Mouse (Mus musculus) hindbrain, embryonic 10.5 days (tissue): ENCODE data around the gene Slc8a3. TPM values are rescaled to one million over a fixed set of nuclear protein-coding genes. Genes with fewer than 3 reads are reported as not detected.
"Not testable (repeated sequence)": the region's sequence is repeated elsewhere in the genome, so short reads cannot be mapped to it uniquely, and the experiment has no call there.

Experiments
- DNase-seq: peaks from one replicate; pipeline ENCODE4 v3.0.0-alpha.2; 2017; ENCODE audit warnings: low spot score
- H3K27ac ChIP-seq: fragments of 300-500 bp; sonication (generic); 2 replicates; pipeline ENCODE4 v1.5.1; 2016; ENCODE audit warnings: mild to moderate bottlenecking, moderate library complexity
- H3K27me3 ChIP-seq: fragments of 300-500 bp; sonication (generic); 2 replicates; pipeline ENCODE4 v1.6.1; 2016; ENCODE audit warnings: mild to moderate bottlenecking; ENCODE audit not compliant: poor library complexity, insufficient read depth, severe bottlenecking
- H3K36me3 ChIP-seq: fragments of 300-500 bp; sonication (generic); 2 replicates; pipeline ENCODE4 v1.6.1; 2016; ENCODE audit warnings: mild to moderate bottlenecking, moderate library complexity
- H3K4me1 ChIP-seq: fragments of 300-500 bp; sonication (generic); replicated peaks from 2 replicates; pipeline ENCODE4 v1.6.1; 2016; ENCODE audit warnings: mild to moderate bottlenecking
- H3K4me3 ChIP-seq: fragments of 300-500 bp; sonication (generic); 2 replicates; pipeline ENCODE4 v1.5.1; 2016; ENCODE audit warnings: mild to moderate bottlenecking, moderate library complexity
- H3K9me3 ChIP-seq: fragments of 300-500 bp; sonication (generic); 2 replicates; pipeline ENCODE4 v1.6.1; 2016; ENCODE audit warnings: mild to moderate bottlenecking, moderate library complexity
- WGBS: fragments of 180-500 bp; shearing (Covaris S2); methylation state at CpG from one replicate; pipeline ENCODE4 v1.1.7; 2016; 5-methylcytosine and 5-hydroxymethylcytosine counted together
- polyA plus RNA-seq: library from polyadenylated mRNA; unstranded; fragments of >200 nt; fragmentation: Nextera tagmentation; extraction: Ambion mirVana; gene quantifications from 2 replicates; pipeline ENCODE4 v1.2.1, GENCODE M21; 2016

Gene Slc8a3
- 1.3 and 2.3 TPM in 2 replicates for polyA plus RNA-seq

GRCm38 (mm10) chr12:81332875-81333421 lies at the start of gene Slc8a3:
Slc8a3 (minus strand) TSS chr12:81333180.
- peaks cover 31% of the 10 kb centered on the region for H3K4me1 ChIP-seq
- under 1% methylated on average over 47 of the region's 47 CpGs for WGBS
- H3K27me3 ChIP-seq = peaks cover 47% of the 10 kb centered on the region

GRCm38 (mm10) chr12:81379364-81379763 lies 46.4 kb upstream of the Slc8a3 start, which contains the start of gene Gm4787:
Gm4787 (minus strand) TSS chr12:81379464.
- not testable (repeated sequence) for H3K27me3 ChIP-seq, DNase-seq, H3K4me3 ChIP-seq, H3K4me1 ChIP-seq, H3K36me3 ChIP-seq, H3K27ac ChIP-seq, H3K9me3 ChIP-seq
- 73% methylated on average over 1 of the region's 1 CpGs for WGBS

More at GRCm38 (mm10) chr12:81332875-81333421, at the start of gene Slc8a3:
- Histone ChIP-seq H3K36me3 (no peaks in the 10 kb centered on the region), H3K27ac (peak within 1 kb of the TSS; percentile 85), H3K9me3 (no peaks in the 10 kb centered on the region), H3K4me3 (peak within 1 kb of the TSS; percentile 76)
- DNase-seq = peak; percentile 70

- Histone ChIP-seq H3K4me1 (peaks cover 31% of the 10 kb centered on the region), H3K4me3 (peak overlapping the region; percentile 76; the same call in 1 of the 2 replicates), H3K36me3 (no peaks in the 10 kb centered on the region), H3K9me3 (no peaks in the 10 kb centered on the region), H3K27me3 (peaks cover 47% of the 10 kb centered on the region), H3K27ac (no peak overlapping the region)
- WGBS = 76% methylated on average over 5 of the region's 5 CpGs
- DNase-seq = no peak
Measured at GRCm38 (mm10) chr12:81333841-81334240, 861 bp upstream of the Slc8a3 start.

GRCm38 (mm10) chr12:81331937-81332874 lies 774 bp downstream of the Slc8a3 start:
- Histone ChIP-seq H3K27me3 (peaks cover 47% of the 10 kb centered on the region), H3K4me1 (peaks cover 31% of the 10 kb centered on the region), H3K27ac (peak overlapping the region; percentile 85), H3K9me3 (no peaks in the 10 kb centered on the region), H3K36me3 (no peaks in the 10 kb centered on the region), H3K4me3 (peak overlapping the region; percentile 76)
- under 1% methylated on average over 50 of the region's 54 CpGs for WGBS
- DNase-seq = peak; percentile 71

- H3K27ac ChIP-seq = peak overlapping the region; percentile 85; the same call in 1 of the 2 replicates
- DNase-seq = no peak
Measured at GRCm38 (mm10) chr12:81331046-81331638, 1.8 kb downstream of the Slc8a3 start.

GRCm38 (mm10) chr12:81324991-81325390 lies 8.0 kb downstream of the Slc8a3 start:
- peaks cover 14% of the 10 kb centered on the region for H3K4me1 ChIP-seq
- no peak overlapping the region for H3K4me3 ChIP-seq
- peaks cover 5% of the 10 kb centered on the region; the same call in 1 of the 2 replicates for H3K27me3 ChIP-seq
- H3K36me3 ChIP-seq = no peaks in the 10 kb centered on the region
- no peaks in the 10 kb centered on the region for H3K9me3 ChIP-seq
- 82% methylated on average over 3 of the region's 3 CpGs for WGBS
- no peak overlapping the region for H3K27ac ChIP-seq
- no peak for DNase-seq

More at GRCm38 (mm10) chr12:81331046-81331638, 1.8 kb downstream of the Slc8a3 start:
- H3K9me3 ChIP-seq = no peaks in the 10 kb centered on the region
- H3K36me3 ChIP-seq = no peaks in the 10 kb centered on the region
- 44% methylated on average over 5 of the region's 5 CpGs for WGBS
- H3K4me3 ChIP-seq = peak overlapping the region; percentile 76; the same call in 1 of the 2 replicates
- peaks cover 31% of the 10 kb centered on the region for H3K4me1 ChIP-seq
- H3K27me3 ChIP-seq = peaks cover 47% of the 10 kb centered on the region

- no peak for DNase-seq
- H3K4me1 ChIP-seq = peaks cover 15% of the 10 kb centered on the region
Measured at GRCm38 (mm10) chr12:81324116-81324515, 8.9 kb downstream of the Slc8a3 start.

GRCm38 (mm10) chr12:81321021-81321420 lies 12.0 kb downstream of the Slc8a3 start:
- Histone ChIP-seq H3K27me3 (no peaks in the 10 kb centered on the region), H3K9me3 (no peaks in the 10 kb centered on the region), H3K27ac (peak overlapping the region; percentile 5), H3K4me1 (peaks cover 26% of the 10 kb centered on the region), H3K4me3 (no peak overlapping the region), H3K36me3 (no peaks in the 10 kb centered on the region)
- WGBS = 83% methylated on average over 1 of the region's 1 CpGs
- no peak for DNase-seq

More at GRCm38 (mm10) chr12:81324116-81324515, 8.9 kb downstream of the Slc8a3 start:
- Histone ChIP-seq H3K4me3 (no peak overlapping the region), H3K27me3 (no peaks in the 10 kb centered on the region), H3K27ac (no peak overlapping the region), H3K36me3 (no peaks in the 10 kb centered on the region), H3K9me3 (no peaks in the 10 kb centered on the region)
- WGBS = 94% methylated on average over 3 of the region's 3 CpGs

- H3K27ac ChIP-seq = peak overlapping the region; percentile 45; the same call in 1 of the 2 replicates
- H3K27me3 ChIP-seq = no peaks in the 10 kb centered on the region
- 0 out of 2 replicates have a peak, but pooled peaks cover 2% of the 10 kb centered on the region for H3K9me3 ChIP-seq
- peaks cover 26% of the 10 kb centered on the region for H3K4me1 ChIP-seq
- H3K36me3 ChIP-seq = 0 out of 2 replicates have a peak, but pooled peaks cover 3% of the 10 kb centered on the region
- H3K4me3 ChIP-seq = no peak overlapping the region
- 10% methylated on average over 2 of the region's 2 CpGs for WGBS
- peak; percentile 12 for DNase-seq
Measured at GRCm38 (mm10) chr12:81317811-81318210, 15.2 kb downstream of the Slc8a3 start.

GRCm38 (mm10) chr12:81315953-81316352 lies 17.0 kb downstream of the Slc8a3 start:
- H3K9me3 ChIP-seq = 0 out of 2 replicates have a peak, but pooled peaks cover 2% of the 10 kb centered on the region
- H3K4me1 ChIP-seq = peaks cover 21% of the 10 kb centered on the region
- no peak for DNase-seq
- WGBS = 86% methylated on average over 5 of the region's 5 CpGs
- H3K27ac ChIP-seq = no peak overlapping the region
- 0 out of 2 replicates have a peak, but pooled peaks cover 3% of the 10 kb centered on the region for H3K36me3 ChIP-seq
- no peak overlapping the region for H3K4me3 ChIP-seq
- no peaks in the 10 kb centered on the region for H3K27me3 ChIP-seq

- Histone ChIP-seq H3K4me1 (no peaks in the 10 kb centered on the region), H3K9me3 (no peaks in the 10 kb centered on the region), H3K27ac (no peak overlapping the region), H3K36me3 (no peaks in the 10 kb centered on the region), H3K4me3 (no peak overlapping the region), H3K27me3 (no peaks in the 10 kb centered on the region)
- WGBS = 84% methylated on average over 5 of the region's 5 CpGs
- DNase-seq = no peak
Measured at GRCm38 (mm10) chr12:81303626-81304025, 29.4 kb downstream of the Slc8a3 start.

- Histone ChIP-seq H3K4me3 (no peak overlapping the region), H3K27ac (no peak overlapping the region), H3K4me1 (peaks cover 2% of the 10 kb centered on the region; the same call in 1 of the 2 replicates), H3K27me3 (no peaks in the 10 kb centered on the region), H3K9me3 (no peaks in the 10 kb centered on the region), H3K36me3 (no peaks in the 10 kb centered on the region)
- DNase-seq = no peak
- WGBS = 48% methylated on average over 5 of the region's 5 CpGs
Measured at GRCm38 (mm10) chr12:81294613-81295012, 38.4 kb downstream of the Slc8a3 start.
